In genomic region chr17:36205456-36205855, GRCm38 (mm10) we compare ENCODE assay signal across 8 mouse cellular contexts. TPM values are rescaled to one million over a fixed set of nuclear protein-coding genes. Genes with fewer than 3 reads are reported as not detected.
A peak's percentile ranks its signal among the peaks of the same experiment; 100 is the strongest.
DNase-seq lines count a peak whose midpoint lies in the region; ATAC-seq lines count a peak whose summit lies in the region.

No protein-coding gene starts in this region.

- H3K9me3 ChIP-seq in heart, embryonic 11.5 days (replicated peaks; ENCODE audit: control insufficient read depth, low read length): no peaks in the 10 kb centered on the region
- no peaks in the 10 kb centered on the region for H3K9me3 ChIP-seq in kidney, embryonic 16.5 days (ENCODE audit: low read length)

- 1% methylated on average over 15 of the region's 15 CpGs for WGBS in heart, embryonic 11.5 days (ENCODE audit: insufficient replicate concordance)
- WGBS in kidney, embryonic 16.5 days: 2% methylated on average over 15 of the region's 15 CpGs

- peak; percentile 87 for DNase-seq in CD4-positive, CD25-positive, alpha-beta regulatory T cell, adult 2 months (ENCODE audit: low read depth, low spot score)
- DNase-seq in adrenal gland, postnatal 10 days: peak; percentile 25
- peak; percentile 60 for DNase-seq in lung, postnatal 36 days
- DNase-seq in skeletal muscle tissue, adult 2 months (ENCODE audit: low read depth, low spot score): peak; percentile 10
- no peak for DNase-seq in frontal cortex, postnatal 14 days (ENCODE audit: low spot score in 2 of 2)
- DNase-seq in layer of hippocampus, postnatal 14 days (ENCODE audit: low spot score in 2 of 2): no peak

- H3K36me3 ChIP-seq in heart, embryonic 11.5 days (ENCODE audit: control insufficient read depth, insufficient read depth, low read length): no peaks in the 10 kb centered on the region
- H3K36me3 ChIP-seq in kidney, embryonic 16.5 days (ENCODE audit: insufficient read depth, low read length): no peaks in the 10 kb centered on the region

- H3K27me3 ChIP-seq in heart, embryonic 11.5 days (ENCODE audit: control insufficient read depth, insufficient read depth, low read length): peaks cover 65% of the 10 kb centered on the region
- H3K27me3 ChIP-seq in kidney, embryonic 16.5 days (ENCODE audit: insufficient read depth, low read length): peaks cover 53% of the 10 kb centered on the region

- H3K9ac ChIP-seq in heart, embryonic 11.5 days (ENCODE audit: low read depth, low read length): no peak overlapping the region
- 0 out of 2 replicates have a peak overlapping the region, but pooled peaks have one; percentile 31 for H3K9ac ChIP-seq in kidney, embryonic 16.5 days (replicated peaks; ENCODE audit: low read length)

- ATAC-seq in heart, embryonic 11.5 days (replicated peaks; ENCODE audit: insufficient number of reproducible peaks, low FRiP score, low TSS enrichment): no peak
- ATAC-seq in kidney, embryonic 16.5 days (ENCODE audit: low FRiP score, low TSS enrichment): no peak; the same call in 1 of the 2 replicates

- peaks cover 5% of the 10 kb centered on the region; the same call in 1 of the 2 replicates for H3K4me1 ChIP-seq in heart, embryonic 11.5 days (ENCODE audit: control insufficient read depth, insufficient read depth, low read length)
- H3K4me1 ChIP-seq in kidney, embryonic 16.5 days (ENCODE audit: insufficient read depth, low read length): peaks cover 6% of the 10 kb centered on the region; the same call in 1 of the 2 replicates

- peak overlapping the region; percentile 70 for H3K4me2 ChIP-seq in heart, embryonic 11.5 days
- peak overlapping the region; percentile 64 for H3K4me2 ChIP-seq in kidney, embryonic 16.5 days (replicated peaks; ENCODE audit: low read depth, low read length)

- no peak overlapping the region for H3K27ac ChIP-seq in heart, embryonic 11.5 days (ENCODE audit: low read depth, low read length)
- no peak overlapping the region for H3K27ac ChIP-seq in kidney, embryonic 16.5 days (ENCODE audit: low read length)

- H3K4me3 ChIP-seq in heart, embryonic 11.5 days (ENCODE audit: low read depth, low read length): peak overlapping the region; percentile 41
- H3K4me3 ChIP-seq in kidney, embryonic 16.5 days (ENCODE audit: low read length): peak overlapping the region; percentile 38

RNA-seq across cellular contexts. Expression of gene H2-T3, which starts 15.4 kb away (rescaled TPM):
- total RNA-seq in adrenal gland, postnatal 10 days (2021): not detected
- not detected in 2 replicates for polyA plus RNA-seq in heart, embryonic 11.5 days (2014; fragmentation: Nextera tagmentation; extraction: Ambion mirVana)
- polyA plus RNA-seq in kidney, embryonic 16.5 days (2015; fragmentation: Nextera tagmentation; extraction: Ambion mirVana): not detected in 2 replicates
- not detected for total RNA-seq in layer of hippocampus, postnatal 14 days (2021)

RNA-seq across cellular contexts. Expression of gene Gm8909, which starts 37.1 kb away (rescaled TPM):
- total RNA-seq in adrenal gland, postnatal 10 days (2021): under 1 TPM in 1 of 2 experiments, not detected in 1; 0.33 TPM
- polyA plus RNA-seq in heart, embryonic 11.5 days (2014; fragmentation: Nextera tagmentation; extraction: Ambion mirVana): not detected in 2 replicates
- 0.56 TPM in 1 of 2 replicates, not detected in the other for polyA plus RNA-seq in kidney, embryonic 16.5 days (2015; fragmentation: Nextera tagmentation; extraction: Ambion mirVana)
- total RNA-seq in layer of hippocampus, postnatal 14 days (2021): not detected

RNA-seq across cellular contexts. Expression of gene Rpp21, which starts 52.4 kb away (rescaled TPM):
- 10 to 100 TPM; 38.3 to 48.1 TPM for total RNA-seq in adrenal gland, postnatal 10 days (2021)
- 97.9 and 100 TPM in 2 replicates for polyA plus RNA-seq in heart, embryonic 11.5 days (2014; fragmentation: Nextera tagmentation; extraction: Ambion mirVana)
- 107 and 110 TPM in 2 replicates for polyA plus RNA-seq in kidney, embryonic 16.5 days (2015; fragmentation: Nextera tagmentation; extraction: Ambion mirVana)
- 10 to 100 TPM; 44.0 to 47.0 TPM for total RNA-seq in layer of hippocampus, postnatal 14 days (2021)

Comparison
In these comparisons a context has a peak if more than half of its experiments do, and no peak if none do; other contexts are left out.
1. DNase-seq: peak in CD4-positive, CD25-positive, alpha-beta regulatory T cell, adult 2 months (single experiment), adrenal gland, postnatal 10 days (single experiment), lung, postnatal 36 days (single experiment) and skeletal muscle tissue, adult 2 months (single experiment); none in frontal cortex, postnatal 14 days (0 of 2) and layer of hippocampus, postnatal 14 days (0 of 2).